ENCODE assay signal across 13 mouse cellular contexts in the genomic region with DNA sequence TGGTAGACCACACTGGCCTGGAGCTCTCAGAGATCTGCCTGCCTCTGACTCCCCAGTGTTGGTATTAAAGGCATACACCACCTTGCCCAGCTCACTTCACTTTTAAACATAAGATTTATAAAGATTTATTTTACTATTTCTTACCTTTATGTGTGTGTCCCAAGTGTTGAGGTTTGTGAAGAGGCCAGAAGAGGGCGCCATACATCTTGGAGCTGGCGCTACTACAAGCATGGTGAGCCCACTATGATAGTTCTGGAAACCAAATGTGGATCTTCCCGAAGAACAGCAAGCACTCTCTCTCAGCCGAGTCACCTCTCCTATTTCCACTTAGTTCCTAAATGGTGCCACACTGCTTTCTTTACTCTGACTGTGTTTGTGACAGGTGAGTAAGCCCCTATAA. TPM values are rescaled to one million over a fixed set of nuclear protein-coding genes. Genes with fewer than 3 reads are reported as not detected.
DNase-seq lines count a peak whose midpoint lies in the region; ATAC-seq and TF ChIP-seq lines count a peak whose summit lies in the region.
"Had no signal": no experiment of that assay in that cellular context is flagged by ENCODE, and none has a peak within 500 bp of the region (broad histone marks: within the 10 kb centered on the region; RNA-seq: fewer than 3 reads in every experiment).

No protein-coding gene starts in this region.

- H3K36me3 ChIP-seq in kidney, postnatal 0 days (ENCODE audit: insufficient read depth, low read length), result no peaks in the 10 kb centered on the region
- H3K36me3 ChIP-seq in kidney, embryonic 14.5 days (ENCODE audit: control insufficient read depth, insufficient read depth, low read length), result no peaks in the 10 kb centered on the region
- H3K36me3 ChIP-seq in thymus, adult 2 months (ENCODE audit: control insufficient read depth, insufficient read depth, low read length), result no peaks in the 10 kb centered on the region
- H3K36me3 ChIP-seq: embryonic facial prominence, embryonic 13.5 days; hindbrain, embryonic 15.5 days had no signal

- ATAC-seq in kidney, postnatal 0 days (replicated peaks; ENCODE audit: low FRiP score, low read depth), result no peak
- no peak for ATAC-seq in kidney, embryonic 14.5 days (ENCODE audit: low FRiP score, low TSS enrichment)
- no peak for ATAC-seq in inflammation-experienced regulatory T-cells, adult 6 months

- no peak overlapping the region for H3K9ac ChIP-seq in kidney, postnatal 0 days (ENCODE audit: low read depth, low read length)
- H3K9ac ChIP-seq in kidney, embryonic 14.5 days (ENCODE audit: low read depth, low read length), result no peak overlapping the region
- H3K9ac ChIP-seq: embryonic facial prominence, embryonic 13.5 days; hindbrain, embryonic 15.5 days had no signal

- WGBS in kidney, postnatal 0 days, result 39% methylated on average over 4 of the region's 4 CpGs
- WGBS in kidney, embryonic 14.5 days, result 48% methylated on average over 4 of the region's 4 CpGs
- WGBS in thymus, adult 2 months, result 49% methylated on average over 4 of the region's 4 CpGs

- no peak overlapping the region for H3K4me2 ChIP-seq in kidney, postnatal 0 days (ENCODE audit: low read length)
- H3K4me2 ChIP-seq in kidney, embryonic 14.5 days (replicated peaks; ENCODE audit: low read depth, low read length), result no peak overlapping the region
- H3K4me2 ChIP-seq: embryonic facial prominence, embryonic 13.5 days; hindbrain, embryonic 15.5 days had no signal

- peak; percentile 57 for TF ChIP-seq CTCF in kidney, postnatal 0 days (IDR thresholded peaks at IDR 0.05; ENCODE audit: low read depth)
- no peak for TF ChIP-seq CTCF in thymus, adult 2 months (IDR thresholded peaks at IDR 0.05; ENCODE audit: borderline replicate concordance, control insufficient read depth, extremely low read depth, insufficient read depth, low read length, poor library complexity)

- H3K9me3 ChIP-seq in kidney, postnatal 0 days (replicated peaks; ENCODE audit: low read length), result no peaks in the 10 kb centered on the region
- no peaks in the 10 kb centered on the region for H3K9me3 ChIP-seq in kidney, embryonic 14.5 days (ENCODE audit: control insufficient read depth, low read length)
- H3K9me3 ChIP-seq: embryonic facial prominence, embryonic 13.5 days; hindbrain, embryonic 15.5 days had no signal

- H3K27ac ChIP-seq in kidney, postnatal 0 days, result no peak overlapping the region
- no peak overlapping the region for H3K27ac ChIP-seq in kidney, embryonic 14.5 days (ENCODE audit: low read depth, low read length)
- no peak overlapping the region for H3K27ac ChIP-seq in thymus, adult 2 months (ENCODE audit: control insufficient read depth, insufficient read depth, low read length)
- H3K27ac ChIP-seq: embryonic facial prominence, embryonic 13.5 days; hindbrain, embryonic 15.5 days had no signal

- H3K4me3 ChIP-seq in kidney, postnatal 0 days (replicated peaks; ENCODE audit: low read depth, low read length), result no peak overlapping the region
- H3K4me3 ChIP-seq in kidney, embryonic 14.5 days (ENCODE audit: low read length), result no peak overlapping the region
- no peak overlapping the region for H3K4me3 ChIP-seq in thymus, adult 2 months (ENCODE audit: control insufficient read depth, insufficient read depth, low read length)
- H3K4me3 ChIP-seq: embryonic facial prominence, embryonic 13.5 days; hindbrain, embryonic 15.5 days had no signal

- DNase-seq in kidney, postnatal 0 days (ENCODE audit: low spot score), result no peak
- peak; percentile 50 for DNase-seq in thymus, adult 2 months
- no peak for DNase-seq in thymus, adult 18-20 months
- peak; percentile 44 for DNase-seq in c-Kit-positive CD71-positive TER-119-positive erythroid progenitor cells, embryonic 14.5 days (ENCODE audit: low spot score)
- peak; percentile 77 for DNase-seq in thymus, postnatal 4 days
- DNase-seq in spleen, adult 12 weeks (ENCODE audit: low spot score), result no peak
- DNase-seq: gastrocnemius, postnatal 36 days; right cerebral cortex, adult 18-20 months had no signal

- H3K27me3 ChIP-seq in kidney, postnatal 0 days (ENCODE audit: insufficient read depth, low read length), result no peaks in the 10 kb centered on the region
- peaks cover 31% of the 10 kb centered on the region for H3K27me3 ChIP-seq in kidney, embryonic 14.5 days (ENCODE audit: control insufficient read depth, insufficient read depth, low read length)
- no peaks in the 10 kb centered on the region for H3K27me3 ChIP-seq in thymus, adult 2 months (ENCODE audit: control insufficient read depth, insufficient read depth, low read length)

- H3K4me1 ChIP-seq in kidney, postnatal 0 days (replicated peaks; ENCODE audit: insufficient read depth, low read length), result no peaks in the 10 kb centered on the region
- no peaks in the 10 kb centered on the region; the same call in 1 of the 2 replicates for H3K4me1 ChIP-seq in kidney, embryonic 14.5 days (ENCODE audit: control insufficient read depth, insufficient read depth, low read length)
- peaks cover 9% of the 10 kb centered on the region for H3K4me1 ChIP-seq in thymus, adult 2 months (replicated peaks; ENCODE audit: control insufficient read depth, insufficient read depth, low read length)

- no peak for TF ChIP-seq POLR2A in thymus, adult 2 months (IDR thresholded peaks at IDR 0.05; ENCODE audit: control insufficient read depth, extremely low read depth, insufficient read depth, low read length, poor library complexity)

RNA-seq across cellular contexts. Expression of a gene that starts 12.3 kb away (rescaled TPM):
- polyA plus RNA-seq in kidney, postnatal 0 days (2015; fragmentation: Nextera tagmentation; extraction: Ambion mirVana), result 0.22 and 0.31 TPM in 2 replicates
- polyA plus RNA-seq in kidney, embryonic 14.5 days (2014; fragmentation: Nextera tagmentation; extraction: Ambion mirVana), result 0.09 and 0.20 TPM in 2 replicates
- 0.22 and 1.1 TPM in 2 replicates for polyA plus RNA-seq in thymus, adult 2 months (2012; rRNA removed)
- not detected for polyA plus RNA-seq in inflammation-experienced regulatory T-cells, adult 6 months (2017; shearing (Covaris generic))
- polyA plus RNA-seq: embryonic facial prominence, embryonic 13.5 days; hindbrain, embryonic 15.5 days; limb, embryonic 11.5 days had no signal

RNA-seq across cellular contexts. Expression of a gene that starts 23.7 kb away (rescaled TPM):
- polyA plus RNA-seq in kidney, postnatal 0 days (2015; fragmentation: Nextera tagmentation; extraction: Ambion mirVana), result 0.50 and 0.51 TPM in 2 replicates
- polyA plus RNA-seq in kidney, embryonic 14.5 days (2014; fragmentation: Nextera tagmentation; extraction: Ambion mirVana), result 0.24 and 0.31 TPM in 2 replicates
- 6.6 and 63.0 TPM in 2 replicates for polyA plus RNA-seq in thymus, adult 2 months (2012; rRNA removed)
- not detected for polyA plus RNA-seq in inflammation-experienced regulatory T-cells, adult 6 months (2017; shearing (Covaris generic))

Comparison
In these comparisons a context has a peak if more than half of its experiments do, and no peak if none do; other contexts are left out.
1. DNase-seq: peak in thymus, adult 2 months (single experiment), c-Kit-positive CD71-positive TER-119-positive erythroid progenitor cells, embryonic 14.5 days (single experiment) and thymus, postnatal 4 days (single experiment); none in kidney, postnatal 0 days (single experiment), thymus, adult 18-20 months (0 of 2) and spleen, adult 12 weeks (single experiment).